ENCODE assay signal across 21 mouse cellular contexts in the genomic region with DNA sequence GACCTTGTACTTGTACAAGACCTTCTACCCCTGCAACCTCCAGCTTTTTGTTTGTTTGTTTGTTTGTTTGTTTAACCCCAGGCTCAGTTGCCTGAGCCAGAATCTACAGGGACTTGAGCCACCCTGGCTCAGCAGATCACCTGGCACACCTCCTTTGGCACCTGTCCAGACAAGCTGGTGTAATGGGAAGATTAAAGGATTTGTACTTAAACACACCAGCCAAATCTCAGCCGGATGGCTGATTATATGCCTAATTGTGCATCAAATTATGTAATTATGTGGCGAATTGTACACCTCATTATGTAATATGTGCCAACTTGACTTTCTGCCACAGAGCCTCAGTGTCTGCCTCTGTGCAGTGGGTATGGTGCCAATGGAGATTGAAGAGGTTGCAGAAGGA.
A peak's percentile ranks its signal among the peaks of the same experiment; 100 is the strongest.
DNase-seq lines count a peak whose midpoint lies in the region; ATAC-seq and TF ChIP-seq lines count a peak whose summit lies in the region.
"Had no signal": no experiment of that assay in that cellular context is flagged by ENCODE, and none has a peak within 500 bp of the region (broad histone marks: within the 10 kb centered on the region; RNA-seq: fewer than 3 reads in every experiment).

No protein-coding gene starts in this region.

- H3K4me1 ChIP-seq in embryonic facial prominence, embryonic 14.5 days (ENCODE audit: control insufficient read depth, insufficient read depth, low read length), result no peaks in the 10 kb centered on the region
- H3K4me1 ChIP-seq in embryonic facial prominence, embryonic 10.5 days, result no peaks in the 10 kb centered on the region
- H3K4me1 ChIP-seq in kidney, adult 2 months (ENCODE audit: control insufficient read depth, insufficient read depth, low read length), result no peaks in the 10 kb centered on the region
- H3K4me1 ChIP-seq: heart, embryonic 13.5 days; liver, embryonic 15.5 days; lung, embryonic 15.5 days; stomach, embryonic 15.5 days had no signal

- no peak overlapping the region for H3K27ac ChIP-seq in embryonic facial prominence, embryonic 14.5 days (replicated peaks; ENCODE audit: low read depth, low read length)
- no peak overlapping the region for H3K27ac ChIP-seq in embryonic facial prominence, embryonic 10.5 days (replicated peaks)
- H3K27ac ChIP-seq in kidney, adult 2 months (ENCODE audit: insufficient read depth, low read depth, low read length), result no peak overlapping the region
- H3K27ac ChIP-seq: heart, embryonic 13.5 days; hindbrain, embryonic 13.5 days; liver, embryonic 15.5 days; lung, embryonic 15.5 days; stomach, embryonic 15.5 days had no signal

- 63% methylated on average over 2 of the region's 2 CpGs for whole genome bisulfite sequencing in embryonic facial prominence, embryonic 14.5 days
- WGBS in embryonic facial prominence, embryonic 10.5 days, result 77% methylated on average over 2 of the region's 2 CpGs
- WGBS in kidney, adult 2 months, result 58% methylated on average over 2 of the region's 2 CpGs

- H3K9me3 ChIP-seq in embryonic facial prominence, embryonic 14.5 days (ENCODE audit: control insufficient read depth, low read length), result no peaks in the 10 kb centered on the region
- peaks cover 6% of the 10 kb centered on the region; the same call in 1 of the 2 replicates for H3K9me3 ChIP-seq in embryonic facial prominence, embryonic 10.5 days
- H3K9me3 ChIP-seq: liver, embryonic 15.5 days; stomach, embryonic 15.5 days had no signal

- no peaks in the 10 kb centered on the region for H3K27me3 ChIP-seq in embryonic facial prominence, embryonic 14.5 days (replicated peaks; ENCODE audit: control insufficient read depth, insufficient read depth, low read length)
- no peaks in the 10 kb centered on the region for H3K27me3 ChIP-seq in embryonic facial prominence, embryonic 10.5 days (replicated peaks; ENCODE audit: low read depth, poor library complexity, severe bottlenecking)
- no peaks in the 10 kb centered on the region for H3K27me3 ChIP-seq in kidney, adult 2 months (replicated peaks; ENCODE audit: control insufficient read depth, insufficient read depth, low read length)
- H3K27me3 ChIP-seq: heart, embryonic 13.5 days; hindbrain, embryonic 13.5 days; liver, embryonic 15.5 days; lung, embryonic 15.5 days; stomach, embryonic 15.5 days had no signal

- DNase-seq in embryonic facial prominence, embryonic 14.5 days (ENCODE audit: low spot score), result peak; percentile 22
- no peak for DNase-seq in embryonic facial prominence, embryonic 10.5 days (ENCODE audit: low spot score)
- peak; percentile 8 for DNase-seq in kidney, adult 2 months
- DNase-seq in kidney, adult 8-10 months, result no peak
- DNase-seq in brain, adult 2 months (ENCODE audit: low read depth, low spot score), result peak; percentile 28
- peak; percentile 34 for DNase-seq in cerebellum, adult 9-10 months
- no peak for DNase-seq in lung, postnatal 14 days
- DNase-seq: adrenal gland, postnatal 25 days; heart, adult 18-20 months; heart, postnatal 14 days; kidney, adult 9 months; layer of hippocampus, postnatal 36 days; lung, postnatal 4 days; thymus, postnatal 36 days had no signal

- no peak for TF ChIP-seq POLR2A in kidney, adult 2 months (IDR thresholded peaks at IDR 0.05; ENCODE audit: low read depth, low read length)

- H3K9ac ChIP-seq in embryonic facial prominence, embryonic 14.5 days (ENCODE audit: low read depth, low read length), result no peak overlapping the region
- H3K9ac ChIP-seq: heart, embryonic 13.5 days; hindbrain, embryonic 13.5 days; liver, embryonic 15.5 days; lung, embryonic 15.5 days; stomach, embryonic 15.5 days had no signal

- no peaks in the 10 kb centered on the region for H3K36me3 ChIP-seq in embryonic facial prominence, embryonic 14.5 days (ENCODE audit: control insufficient read depth, insufficient read depth, low read length)
- H3K36me3 ChIP-seq in embryonic facial prominence, embryonic 10.5 days (replicated peaks), result no peaks in the 10 kb centered on the region
- H3K36me3 ChIP-seq in kidney, adult 2 months (ENCODE audit: control insufficient read depth, insufficient read depth, low read length), result no peaks in the 10 kb centered on the region
- H3K36me3 ChIP-seq: heart, embryonic 13.5 days; hindbrain, embryonic 13.5 days; liver, embryonic 15.5 days; lung, embryonic 15.5 days; stomach, embryonic 15.5 days had no signal

- ATAC-seq in embryonic facial prominence, embryonic 14.5 days (ENCODE audit: low read depth), result no peak
- no peak for ATAC-seq in megakaryocyte, adult 5-6 weeks (ENCODE audit: poor library complexity, severe bottlenecking)
- ATAC-seq: CD4-positive, CD25-positive, alpha-beta regulatory T cell, adult 4 months had no signal

- no peak for TF ChIP-seq CTCF in kidney, adult 2 months (conservative IDR thresholded peaks at IDR 0.05; ENCODE audit: insufficient read depth, insufficient read length, low read depth, low read length)

- no peak overlapping the region for H3K4me3 ChIP-seq in embryonic facial prominence, embryonic 14.5 days (ENCODE audit: low read depth, low read length)
- no peak overlapping the region for H3K4me3 ChIP-seq in embryonic facial prominence, embryonic 10.5 days
- H3K4me3 ChIP-seq in kidney, adult 2 months (ENCODE audit: insufficient read depth, low read depth, low read length), result no peak overlapping the region
- H3K4me3 ChIP-seq: heart, embryonic 13.5 days; hindbrain, embryonic 13.5 days; liver, embryonic 15.5 days; lung, embryonic 15.5 days; stomach, embryonic 15.5 days had no signal

- H3K4me2 ChIP-seq in embryonic facial prominence, embryonic 14.5 days (ENCODE audit: low read depth, low read length), result no peak overlapping the region
- H3K4me2 ChIP-seq: heart, embryonic 13.5 days; hindbrain, embryonic 13.5 days; liver, embryonic 15.5 days; lung, embryonic 15.5 days; stomach, embryonic 15.5 days had no signal

Comparison
In these comparisons a context has a peak if more than half of its experiments do, and no peak if none do; other contexts are left out.
1. DNase-seq: peak in embryonic facial prominence, embryonic 14.5 days (single experiment), kidney, adult 2 months (single experiment), brain, adult 2 months (single experiment) and cerebellum, adult 9-10 months (single experiment); none in embryonic facial prominence, embryonic 10.5 days (single experiment), kidney, adult 8-10 months (0 of 2) and lung, postnatal 14 days (single experiment).